Mouse (Mus musculus) testis, adult 2 months (tissue): ENCODE measurements around the gene Fa2h. TPM values are rescaled to one million over a fixed set of nuclear protein-coding genes. Genes with fewer than 3 reads are reported as not detected.
"Not testable (repeated sequence)": the region's sequence is repeated elsewhere in the genome, so short reads cannot be mapped to it uniquely, and the experiment has no call there.

Experiments
- H3K27ac ChIP-seq: fragments of 200-500 bp; 2 replicates; pipeline ENCODE4 v1.5.1; 2012; ENCODE audit warnings: low read depth, low read length; ENCODE audit not compliant: control insufficient read depth, insufficient read depth
- H3K27me3 ChIP-seq: fragments of 200-500 bp; 2 replicates; pipeline ENCODE4 v1.6.1; 2012; ENCODE audit warnings: mild to moderate bottlenecking, low read length, moderate library complexity; ENCODE audit not compliant: control insufficient read depth, insufficient read depth
- H3K36me3 ChIP-seq: fragments of 200-500 bp; 2 replicates; pipeline ENCODE4 v1.6.1; 2012; ENCODE audit warnings: mild to moderate bottlenecking, low read length; ENCODE audit not compliant: control insufficient read depth, insufficient read depth
- H3K4me1 ChIP-seq: fragments of 200-500 bp; 2 replicates; pipeline ENCODE4 v1.6.1; 2012; ENCODE audit warnings: low read length; ENCODE audit not compliant: control insufficient read depth, insufficient read depth
- H3K4me3 ChIP-seq: fragments of 200-500 bp; 2 replicates; pipeline ENCODE4 v1.5.1; 2012; ENCODE audit warnings: low read depth, mild to moderate bottlenecking, low read length, moderate library complexity, mixed read lengths; ENCODE audit not compliant: control insufficient read depth
- CTCF ChIP-seq: fragments of 200-500 bp; IDR thresholded peaks from 2 replicates; pipeline ENCODE4 v1.5.1; 2012; ENCODE audit warnings: low read depth, mild to moderate bottlenecking, inconsistent platforms, low read length, moderate library complexity; ENCODE audit not compliant: control insufficient read depth, insufficient read depth, insufficient replicate concordance
- POLR2A ChIP-seq: fragments of 200-500 bp; IDR thresholded peaks from 2 replicates; pipeline ENCODE4 v1.6.1; 2012; ENCODE audit warnings: low read depth, mild to moderate bottlenecking, inconsistent platforms, low read length, moderate library complexity; ENCODE audit not compliant: control insufficient read depth
- polyA plus RNA-seq: library from polyadenylated mRNA; depleted of rRNA; stranded (reverse); fragments of >200 nt; gene quantifications from 2 replicates; pipeline ENCODE4 v1.2.3, GENCODE M21; 2012

Gene Fa2h
- polyA plus RNA-seq, 1 experiment, result 100 TPM

DNA sequence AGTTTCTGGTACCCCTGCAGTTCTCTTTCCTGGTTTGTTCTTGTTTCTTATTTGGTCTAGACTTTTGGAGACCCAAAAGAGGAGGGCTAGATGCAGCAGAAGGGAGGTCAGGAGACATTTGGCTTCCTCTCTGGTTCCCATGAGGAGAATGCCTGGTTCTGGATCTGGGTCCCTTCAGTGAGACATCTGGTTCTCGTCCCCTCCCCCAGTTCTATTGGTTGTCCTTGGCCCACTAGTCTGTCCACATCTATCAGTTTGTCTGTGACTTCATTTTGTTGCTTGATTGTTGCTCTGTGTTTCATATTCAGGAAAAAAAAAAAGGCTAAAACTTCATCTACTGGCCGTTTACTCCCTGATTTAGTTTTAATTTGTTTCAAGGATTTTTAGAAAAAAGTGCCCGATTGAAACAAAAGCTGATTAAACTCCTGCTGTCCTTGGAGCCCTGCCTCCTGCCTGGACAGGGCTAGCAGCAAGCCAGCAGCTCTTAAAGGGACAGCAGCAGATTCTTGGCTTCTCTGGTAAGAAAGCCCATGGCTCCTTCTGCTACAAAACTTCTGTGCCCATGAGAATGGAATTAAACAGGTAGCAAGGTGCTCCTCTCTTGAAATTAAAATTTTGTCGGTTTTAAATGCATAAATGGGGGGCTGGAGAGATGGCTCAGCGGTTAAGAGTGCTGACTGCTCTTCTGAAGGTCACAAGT, 88.4 kb downstream of the Fa2h start:
- Histone ChIP-seq H3K27ac (peak overlapping the region; percentile 58), H3K36me3 (no peaks in the 10 kb centered on the region), H3K4me3 (no peak overlapping the region), H3K4me1 (no peaks in the 10 kb centered on the region), H3K27me3 (no peaks in the 10 kb centered on the region)
- no peak for TF ChIP-seq CTCF
- TF ChIP-seq POLR2A, result no peak

DNA sequence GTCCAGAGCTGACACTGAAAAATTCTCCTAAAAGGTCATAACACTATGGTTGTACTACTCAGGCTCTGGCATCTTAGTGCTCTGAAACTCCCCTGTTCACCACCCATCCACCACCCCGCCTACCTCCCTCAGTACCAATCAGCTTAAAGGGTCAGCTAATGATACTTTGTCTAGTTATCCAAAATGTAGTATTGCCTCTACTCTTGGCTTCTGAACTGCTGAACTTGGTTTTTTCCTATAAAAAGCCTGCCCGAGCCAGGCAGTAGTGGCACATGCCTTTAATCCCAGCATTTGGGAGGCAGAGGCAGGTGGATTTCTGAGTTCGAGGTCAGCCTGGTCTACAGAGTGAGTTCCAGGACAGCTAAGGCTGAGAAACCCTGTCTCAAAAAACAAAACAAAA, 89.3 kb downstream of the Fa2h start:
- Histone ChIP-seq H3K4me3 (no peak overlapping the region), H3K36me3 (no peaks in the 10 kb centered on the region), H3K27ac (peak overlapping the region; percentile 59), H3K27me3 (no peaks in the 10 kb centered on the region), H3K4me1 (no peaks in the 10 kb centered on the region)
- TF ChIP-seq POLR2A (no peak), CTCF (no peak)

DNA sequence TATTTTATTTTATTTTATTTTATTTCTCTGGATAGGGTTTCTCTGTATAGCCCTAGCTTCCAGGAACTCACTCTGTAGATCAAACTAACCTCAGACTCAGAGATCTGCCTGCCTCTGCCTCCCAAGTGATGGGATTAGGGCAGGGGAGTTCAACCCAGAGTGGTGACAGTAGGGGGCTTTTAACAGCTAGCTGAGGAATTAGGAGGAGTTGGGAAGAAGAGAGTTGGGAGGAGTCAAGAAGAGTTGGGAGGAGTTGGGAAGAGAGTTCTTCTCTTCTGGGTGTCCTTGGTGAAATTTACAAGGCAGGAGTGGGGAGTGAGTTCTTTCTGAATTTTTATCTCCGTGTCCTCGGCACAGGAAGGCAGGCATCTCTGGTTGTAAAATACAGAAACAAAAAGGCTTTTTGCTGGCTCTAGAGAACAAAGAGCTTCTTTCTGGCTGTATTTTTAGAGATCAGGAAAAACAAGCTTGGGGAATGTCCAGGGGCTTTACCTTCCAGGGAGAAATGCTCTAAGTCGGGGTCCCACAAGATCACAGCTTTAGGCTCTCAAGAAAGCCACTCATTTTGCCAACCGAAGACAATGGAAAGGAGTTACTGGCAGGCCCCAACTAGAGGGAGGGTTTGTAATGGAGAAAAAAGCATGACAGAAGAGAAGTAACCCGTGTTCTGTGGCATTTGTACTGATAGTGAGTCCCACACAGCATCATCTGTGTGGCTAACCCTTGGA, 90.4 kb downstream of the Fa2h start:
- H3K36me3 ChIP-seq, H3K4me1 ChIP-seq, H3K4me3 ChIP-seq, H3K27me3 ChIP-seq: not testable (repeated sequence)
- peak overlapping the region; percentile 59 for H3K27ac ChIP-seq

DNA sequence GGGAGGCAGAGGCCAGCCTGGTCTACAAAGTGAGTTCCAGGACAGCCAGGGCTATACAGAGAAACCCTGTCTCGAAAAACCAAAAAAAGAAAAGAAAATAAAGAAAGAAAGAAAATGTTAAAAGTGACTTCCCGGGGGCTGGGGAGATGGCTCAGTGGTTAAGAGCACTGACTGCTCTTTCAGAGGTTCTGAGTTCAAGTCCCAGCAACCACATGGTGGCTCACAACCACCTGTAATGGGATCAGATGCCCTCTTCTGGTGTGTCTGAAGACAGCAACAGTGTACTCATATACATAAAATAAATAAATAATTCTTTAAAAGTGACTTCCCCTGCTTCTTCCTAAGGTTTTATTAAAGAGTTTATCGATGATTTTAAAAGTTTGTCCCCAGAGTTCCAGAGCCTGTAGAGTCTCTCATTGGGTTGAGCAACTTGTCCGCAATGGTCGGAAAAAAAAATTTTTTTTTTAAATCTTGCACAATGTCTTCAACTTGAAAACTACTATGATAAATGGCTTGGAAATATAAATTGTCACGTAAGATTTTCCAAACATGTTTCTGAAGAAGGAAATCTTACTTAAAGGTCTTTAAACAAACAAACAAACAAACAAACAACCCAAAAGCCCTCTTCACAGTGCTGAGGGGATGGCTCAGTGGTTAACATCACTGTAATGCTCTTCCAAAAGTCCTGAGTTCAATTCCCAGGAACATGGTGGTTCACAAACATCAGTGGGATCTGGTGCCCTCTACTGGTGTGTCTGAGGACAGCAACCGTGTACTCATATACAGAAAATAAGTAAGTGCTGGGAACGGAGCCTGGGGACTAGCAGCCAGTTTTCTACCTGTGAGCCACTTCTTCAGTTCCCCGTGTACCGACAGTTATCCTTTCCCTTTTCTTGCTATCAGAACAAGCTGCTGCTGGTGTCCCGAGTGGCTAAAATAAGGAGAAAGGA, 92.8 kb downstream of the Fa2h start:
- TF ChIP-seq CTCF (no peak), POLR2A (no peak)
- no peaks in the 10 kb centered on the region for H3K27me3 ChIP-seq
- peak overlapping the region; percentile 43; the same call in 1 of the 2 replicates for H3K27ac ChIP-seq
- no peaks in the 10 kb centered on the region for H3K36me3 ChIP-seq
- no peaks in the 10 kb centered on the region for H3K4me1 ChIP-seq
- peak overlapping the region; percentile 71 for H3K4me3 ChIP-seq

DNA sequence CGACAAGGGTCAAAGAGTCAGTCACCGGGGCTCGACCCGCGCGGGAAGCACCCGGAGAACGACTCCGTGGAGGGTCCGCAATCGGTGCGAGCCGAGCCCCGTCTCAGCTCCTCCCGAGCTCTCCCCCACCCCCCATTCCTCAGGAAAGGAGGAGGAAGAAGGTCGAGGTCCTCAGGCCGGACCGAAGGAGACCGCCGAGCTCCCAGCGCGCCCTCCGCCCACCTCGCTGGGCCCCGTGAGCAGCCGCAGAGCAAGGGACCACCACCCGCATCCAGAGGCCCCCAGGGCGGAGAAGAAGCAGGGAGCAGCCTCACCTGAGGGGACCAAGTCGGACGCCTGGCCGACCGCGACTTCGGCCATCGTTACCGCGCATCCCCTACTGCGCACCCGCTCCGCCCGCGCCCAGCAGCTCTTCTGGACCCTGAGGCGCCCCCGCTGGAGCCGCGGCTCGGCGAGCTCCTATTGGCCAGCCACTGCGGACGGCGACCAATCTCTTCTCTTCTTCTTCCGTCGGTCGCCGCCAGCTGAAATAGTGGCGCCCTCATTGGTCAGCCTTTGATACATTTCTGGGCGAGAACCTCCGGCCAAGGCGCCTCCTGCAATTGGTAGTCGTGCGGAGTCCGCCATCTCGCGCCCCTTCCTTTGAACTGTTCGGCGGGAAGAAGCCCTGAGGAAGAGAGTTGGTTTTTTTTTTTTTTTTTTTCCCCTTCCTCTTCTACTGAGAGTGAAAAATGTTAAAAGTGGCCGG, 93.6 kb downstream of the Fa2h start, which contains the start of gene Rfwd3:
Rfwd3 (minus strand) TSS at position 402 of the 748 bp plus-strand sequence.
- H3K36me3 ChIP-seq, result no peaks in the 10 kb centered on the region
- H3K4me3 ChIP-seq, result peak within 1 kb of the TSS; percentile 96
- no peaks in the 10 kb centered on the region for H3K27me3 ChIP-seq
- TF ChIP-seq POLR2A (peak; percentile 93), CTCF (no peak)
- peak within 1 kb of the TSS; percentile 93 for H3K27ac ChIP-seq
- H3K4me1 ChIP-seq, result no peaks in the 10 kb centered on the region

DNA sequence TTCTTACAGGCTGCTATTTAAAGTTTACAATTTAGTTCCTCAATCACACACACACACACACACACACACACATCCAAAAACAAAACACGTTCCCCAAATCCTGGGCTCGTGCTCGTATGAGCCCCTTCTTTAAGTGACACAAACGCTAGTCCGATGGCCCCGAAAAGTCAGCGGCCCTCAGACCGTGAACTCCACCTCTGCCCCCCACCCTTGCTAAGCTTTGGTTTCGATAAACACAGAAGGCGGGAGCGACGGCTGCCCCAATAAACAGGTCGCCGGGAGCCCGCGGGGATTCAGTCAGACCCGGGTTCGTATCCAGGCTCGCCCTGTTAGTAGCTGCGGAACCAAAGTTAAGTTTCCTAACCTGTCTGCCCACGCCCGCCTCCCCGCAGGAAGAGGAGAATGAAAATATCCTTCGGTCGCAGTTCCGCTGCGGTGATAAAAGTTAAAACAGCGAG, 94.2 kb downstream of the Fa2h start:
- Histone ChIP-seq H3K27ac (peak overlapping the region; percentile 93), H3K36me3 (no peaks in the 10 kb centered on the region; the same call in 1 of the 2 replicates), H3K27me3 (no peaks in the 10 kb centered on the region), H3K4me1 (no peaks in the 10 kb centered on the region), H3K4me3 (peak overlapping the region; percentile 96)
- TF ChIP-seq POLR2A, result no peak
- TF ChIP-seq CTCF, result no peak
